Mouse (Mus musculus) retina, adult 2 months (tissue): ENCODE results near the gene Atxn7l1.
A peak's percentile ranks its signal among the peaks of the same experiment; 100 is the strongest.

Experiments used
- DNase-seq: peaks from one replicate; pipeline ENCODE4 v3.0.0-alpha.2; 2012; ENCODE audit warnings: low read depth, low spot score

Atxn7l1 gene

DNA sequence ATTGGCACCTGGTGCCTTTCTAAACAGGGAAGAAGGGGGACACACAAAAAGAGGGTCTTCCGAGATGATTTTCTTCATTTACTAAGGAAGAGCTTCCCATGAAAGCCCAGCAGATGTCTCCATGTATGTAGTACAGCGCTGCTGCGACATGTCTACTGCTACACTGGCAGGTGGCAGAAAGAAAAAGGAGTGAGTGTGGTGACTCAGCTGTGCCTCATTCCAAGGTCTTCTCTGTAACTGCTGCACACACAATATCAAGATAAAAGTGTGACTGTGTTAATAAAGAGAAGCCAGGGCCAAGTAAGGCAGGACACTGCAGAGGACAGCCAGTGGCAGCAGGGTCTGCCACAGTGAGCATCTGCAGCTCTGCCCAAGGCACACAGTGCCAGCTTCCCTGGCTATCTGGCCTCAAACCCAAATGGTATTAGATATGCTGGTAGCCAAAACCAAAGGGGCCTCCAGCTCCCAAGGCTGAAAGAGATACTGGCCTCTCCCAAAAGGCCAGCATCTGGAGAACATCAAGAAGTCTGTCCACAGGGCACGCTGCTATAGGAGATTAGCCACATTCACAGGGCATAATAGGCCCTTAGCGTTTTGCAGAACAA is 212.5 kb downstream of the Atxn7l1 start:
- DNase-seq, result no peak

DNA sequence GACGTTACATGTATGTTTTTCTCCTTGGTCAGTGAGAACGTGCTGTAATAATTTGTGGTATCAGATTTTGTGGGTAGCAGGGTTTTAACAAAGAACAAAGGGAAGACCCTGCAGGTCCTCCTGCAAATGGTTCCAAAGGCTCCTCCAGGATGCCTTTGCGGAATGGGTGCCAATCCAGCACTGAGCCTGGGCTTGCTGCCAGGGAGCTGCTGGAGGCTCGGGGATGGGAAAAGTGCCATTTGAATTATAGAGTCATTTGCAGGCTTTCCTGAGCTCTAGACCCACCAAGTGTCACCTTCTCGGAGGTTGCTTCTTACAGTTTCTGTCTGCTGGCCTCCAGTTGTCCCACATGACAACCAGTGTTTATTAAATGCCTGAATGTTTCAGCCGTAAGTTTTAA is 213.2 kb downstream of the Atxn7l1 start:
- DNase-seq, result no peak

DNA sequence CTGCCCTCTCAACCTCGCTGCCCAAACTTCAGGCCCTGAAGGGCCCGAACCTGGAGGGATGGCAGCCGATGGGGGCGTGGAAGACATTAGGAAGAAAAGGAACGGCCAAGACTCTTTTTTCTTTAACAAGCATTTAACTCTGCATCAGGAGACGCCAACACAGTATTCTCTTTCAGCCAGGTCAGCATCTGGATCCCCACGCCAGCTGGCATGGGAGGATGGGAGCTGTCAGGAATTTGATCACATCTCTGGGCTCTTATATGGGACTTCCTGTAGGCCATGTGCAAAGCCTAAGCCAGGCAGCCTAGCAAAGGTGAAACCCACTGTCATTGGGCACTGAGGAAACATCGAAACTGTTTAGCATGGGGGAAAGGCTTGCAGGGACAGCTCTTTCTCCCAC is 217.0 kb downstream of the Atxn7l1 start:
- no peak for DNase-seq

DNA sequence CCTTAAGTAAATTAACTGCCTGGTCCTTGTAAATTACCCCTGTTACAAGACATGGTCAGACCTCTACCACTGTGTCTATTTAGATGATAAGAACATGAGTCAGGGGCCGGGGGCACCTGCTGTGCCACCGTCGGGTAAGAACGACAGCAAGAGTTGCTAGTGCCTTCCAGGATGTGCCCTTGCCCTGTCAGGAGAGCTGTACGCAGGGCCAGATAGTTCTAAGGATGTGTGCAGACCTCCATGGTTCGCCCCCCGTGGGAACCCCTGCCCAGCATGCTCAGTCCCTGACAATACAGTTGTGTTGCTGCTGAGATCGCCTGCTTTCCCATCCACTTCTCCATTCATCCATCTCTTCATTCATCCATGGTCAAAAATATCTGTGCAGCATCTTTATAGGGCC is 217.6 kb downstream of the Atxn7l1 start:
- DNase-seq, result no peak

DNA sequence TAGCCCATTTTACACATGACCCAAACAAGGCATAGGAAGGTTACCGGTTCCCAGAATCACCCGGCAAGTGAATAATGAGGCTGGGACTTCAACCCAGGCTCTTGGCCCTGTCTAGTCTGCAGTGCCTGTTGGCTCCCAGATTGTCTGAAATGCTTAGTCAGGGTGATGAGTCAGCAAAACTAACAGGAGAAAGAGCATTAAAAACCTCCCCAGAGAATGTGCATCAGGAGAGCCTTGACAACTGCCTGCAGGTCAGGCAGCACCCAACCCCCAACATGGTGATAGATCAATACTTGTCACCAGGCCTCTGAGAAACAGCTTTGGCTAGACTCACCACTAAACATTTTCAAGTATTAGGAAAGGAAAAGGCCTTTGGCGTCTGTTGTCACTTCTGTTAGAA is 222.1 kb downstream of the Atxn7l1 start:
- DNase-seq, result no peak

DNA sequence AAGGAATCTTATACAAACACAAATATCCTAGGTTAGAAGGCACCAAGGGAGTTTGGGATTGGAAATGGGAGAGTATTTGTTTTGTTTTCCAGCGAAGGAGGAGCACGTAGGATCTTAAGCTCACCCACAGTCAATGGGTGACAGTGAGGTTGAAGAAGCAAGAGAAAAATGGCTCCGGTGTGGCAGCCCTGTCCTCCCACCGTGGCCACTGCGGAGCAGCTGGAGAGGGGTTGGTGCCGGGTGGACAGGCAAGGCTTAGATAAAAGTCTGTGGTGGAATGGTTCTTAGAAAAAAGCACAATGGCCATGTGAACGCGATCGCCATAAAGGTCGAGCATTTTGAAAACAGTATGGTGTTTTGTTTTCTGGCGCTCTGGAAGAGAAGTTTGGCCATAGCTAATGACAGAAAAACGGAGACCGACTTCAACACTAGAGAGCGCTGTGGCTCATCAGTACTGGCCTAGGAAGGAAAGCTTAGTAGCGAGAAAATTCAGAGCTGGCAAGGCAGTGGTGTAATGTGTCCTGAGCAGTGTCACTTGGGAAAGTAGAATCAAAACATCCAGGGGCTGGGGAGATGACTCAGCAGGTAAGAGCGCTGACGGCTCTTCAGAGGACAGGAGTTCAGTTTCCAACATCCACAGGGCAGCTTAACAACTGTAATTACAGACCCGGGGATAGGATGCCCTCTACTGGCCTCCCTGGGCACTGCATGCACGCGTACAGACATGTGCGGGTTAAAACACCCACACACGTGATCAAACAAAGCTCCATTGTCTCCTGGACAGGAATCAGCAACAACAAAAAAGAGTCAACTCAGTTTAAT is 232.3 kb downstream of the Atxn7l1 start:
- DNase-seq, result peak; percentile 36

DNA sequence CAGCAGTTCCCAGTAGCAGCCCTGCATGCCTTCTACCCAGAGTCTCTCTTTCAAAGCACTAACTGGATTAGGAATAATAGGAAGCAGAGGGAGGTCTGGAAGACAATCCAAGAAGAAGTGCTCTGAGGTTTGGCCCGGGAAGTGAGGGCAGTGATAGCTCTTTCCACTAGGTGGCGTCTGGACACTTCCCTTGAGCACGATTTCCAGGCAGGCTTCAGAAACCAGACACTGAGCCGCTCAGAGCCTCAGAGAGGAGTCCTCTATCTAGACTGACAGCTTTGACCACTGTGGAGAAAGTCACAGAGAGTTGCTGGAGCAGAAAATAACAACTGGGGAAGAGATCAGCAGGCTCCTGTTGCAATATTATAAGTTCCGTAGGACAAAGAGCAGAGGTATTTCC is 241.3 kb downstream of the Atxn7l1 start:
- peak; percentile 45 for DNase-seq

DNA sequence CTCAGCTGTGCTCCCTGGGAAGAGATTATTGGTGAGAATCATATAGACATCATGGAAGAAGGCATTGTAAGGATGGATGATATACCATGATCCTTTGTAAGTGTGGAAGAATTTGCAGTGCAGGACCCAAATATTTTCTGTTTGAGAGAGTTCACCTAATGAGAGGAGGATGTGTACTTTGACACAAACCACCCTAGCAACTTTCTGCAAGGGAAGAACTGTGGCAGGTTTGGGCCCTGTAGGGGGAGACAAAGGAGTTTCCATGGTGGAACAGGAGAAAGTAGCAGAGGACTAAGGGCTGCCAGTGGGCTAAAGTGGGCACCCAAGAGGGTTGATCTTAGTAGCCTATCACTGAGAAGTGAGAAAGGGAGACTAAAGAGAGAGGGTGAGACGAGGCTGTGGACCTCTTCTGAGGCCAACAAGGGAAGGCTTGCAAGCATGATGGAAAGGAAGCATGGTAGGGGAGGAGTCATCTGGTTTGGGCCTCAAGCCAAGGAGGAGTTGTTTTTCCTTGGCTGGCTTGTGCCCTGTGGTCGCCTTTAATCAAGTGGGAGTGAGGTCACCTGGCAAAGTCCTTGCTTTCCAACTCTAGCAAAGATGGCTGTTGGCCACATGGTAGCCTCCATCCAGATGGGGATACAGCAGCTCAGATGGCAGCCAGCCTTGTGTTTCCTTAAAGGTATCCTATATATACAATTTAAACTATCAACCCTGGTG is 243.5 kb downstream of the Atxn7l1 start:
- DNase-seq, result no peak

DNA sequence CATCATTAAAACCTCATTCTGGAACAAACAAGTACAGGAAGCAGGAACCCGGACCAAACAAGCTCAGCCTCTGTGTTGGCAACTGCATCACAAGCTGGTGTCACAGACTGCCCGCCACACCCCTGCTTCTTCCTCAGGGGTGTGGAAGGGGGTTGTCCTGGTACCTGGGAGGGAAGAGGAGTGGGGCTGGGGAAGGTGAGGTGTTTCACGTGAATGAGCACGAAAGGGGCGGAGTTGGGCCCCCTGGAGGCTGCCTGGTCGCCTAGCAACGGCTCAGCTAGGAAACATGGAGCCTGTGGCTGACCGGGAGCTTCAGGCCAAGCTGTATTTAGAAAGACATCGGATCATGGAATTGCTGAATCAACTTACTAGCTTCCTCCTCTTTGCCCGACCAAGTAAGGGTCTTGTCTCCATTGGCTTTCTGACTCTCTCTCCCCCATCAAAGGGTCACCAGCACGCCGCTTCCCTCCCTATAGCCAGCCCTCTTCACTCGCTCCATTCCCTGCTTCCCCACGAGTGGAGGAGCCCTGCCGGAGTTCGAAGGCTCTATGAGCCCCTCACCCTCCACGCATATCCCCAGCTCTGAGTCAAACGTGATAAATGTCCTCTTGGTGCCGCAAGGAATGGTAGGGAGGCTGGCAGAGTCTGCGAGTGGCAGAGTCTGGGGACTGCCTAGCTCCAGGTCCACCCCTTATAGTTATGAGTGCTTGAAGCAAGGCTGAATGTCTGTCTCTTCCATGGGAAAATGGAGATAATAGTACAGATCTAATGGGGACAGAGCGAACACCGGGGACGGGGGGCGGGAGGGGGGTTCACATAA is 247.5 kb downstream of the Atxn7l1 start, which contains the start of gene Efcab10:
TSS of gene Efcab10 (plus strand) at position 51 of the 820 bp plus-strand sequence.
- no peak for DNase-seq

DNA sequence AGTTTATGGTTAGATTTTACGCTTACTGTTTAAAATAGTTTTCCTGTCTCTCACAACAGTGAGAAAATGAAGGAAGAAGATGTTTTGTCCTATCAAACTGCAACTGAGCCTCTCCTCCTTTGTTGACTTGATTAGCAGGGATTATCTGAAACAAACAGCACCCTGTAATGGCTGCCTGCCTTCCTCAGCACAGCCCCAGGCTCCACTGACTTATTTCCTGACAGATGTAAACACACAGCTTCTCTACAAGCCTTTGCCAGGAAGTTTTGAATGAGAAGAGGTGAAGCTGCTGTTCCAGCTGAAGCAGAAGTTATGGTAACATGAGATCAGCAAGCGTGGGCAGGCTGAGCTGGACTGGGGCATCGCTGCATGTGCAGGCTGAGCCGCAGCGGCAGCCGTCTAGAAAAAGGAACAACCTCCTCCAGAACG is 255.8 kb downstream of the Atxn7l1 start:
- DNase-seq, result no peak

DNA sequence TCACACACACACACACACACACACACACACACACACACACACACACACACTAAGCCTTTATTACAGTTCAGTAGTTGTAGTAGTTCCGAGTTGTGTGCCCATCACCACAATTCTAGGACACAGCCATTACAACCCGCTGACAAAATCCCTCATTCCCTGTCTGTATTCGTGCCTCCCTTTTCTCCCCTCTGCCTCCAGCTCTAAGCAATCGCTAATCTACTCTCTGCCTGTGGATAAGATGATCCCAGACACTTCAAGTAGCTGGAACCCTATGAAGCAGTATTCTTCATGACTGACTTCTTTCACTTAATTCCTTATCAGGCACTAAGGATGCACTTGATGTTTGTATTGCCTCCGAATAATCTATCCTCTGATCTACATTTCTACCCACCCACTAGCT is 257.5 kb downstream of the Atxn7l1 start:
- DNase-seq, result no peak

DNA sequence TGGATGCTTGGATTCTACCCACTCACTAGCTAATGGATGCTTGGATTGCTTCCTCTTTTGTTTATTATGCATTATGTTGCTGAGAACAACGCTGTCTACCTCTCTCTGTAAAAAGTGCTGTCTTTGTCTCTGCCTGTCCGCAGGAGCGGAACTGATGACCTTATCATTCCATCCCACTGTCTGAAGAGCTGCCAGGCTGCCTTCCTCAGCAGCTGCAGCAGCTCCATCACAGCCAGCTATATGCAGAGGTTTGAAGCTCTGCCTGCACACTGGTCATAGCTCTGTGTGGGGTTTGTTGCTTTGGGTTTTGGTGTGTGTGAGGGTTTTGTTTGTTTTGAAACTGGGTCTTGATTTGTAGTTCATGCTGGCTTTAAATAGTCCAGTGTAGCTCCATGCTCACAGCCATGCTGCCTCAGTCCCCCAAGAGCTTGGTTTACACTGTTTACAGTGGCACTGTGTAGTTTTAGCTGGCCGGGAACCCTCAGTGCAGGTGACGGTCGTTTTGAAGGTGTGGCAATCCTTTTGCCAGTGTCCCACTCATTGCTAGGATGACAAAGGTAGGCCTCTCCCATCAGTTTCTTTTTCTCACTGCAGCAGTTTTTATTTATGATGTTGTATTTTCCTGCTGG is 258.0 kb downstream of the Atxn7l1 start:
- DNase-seq, result no peak

DNA sequence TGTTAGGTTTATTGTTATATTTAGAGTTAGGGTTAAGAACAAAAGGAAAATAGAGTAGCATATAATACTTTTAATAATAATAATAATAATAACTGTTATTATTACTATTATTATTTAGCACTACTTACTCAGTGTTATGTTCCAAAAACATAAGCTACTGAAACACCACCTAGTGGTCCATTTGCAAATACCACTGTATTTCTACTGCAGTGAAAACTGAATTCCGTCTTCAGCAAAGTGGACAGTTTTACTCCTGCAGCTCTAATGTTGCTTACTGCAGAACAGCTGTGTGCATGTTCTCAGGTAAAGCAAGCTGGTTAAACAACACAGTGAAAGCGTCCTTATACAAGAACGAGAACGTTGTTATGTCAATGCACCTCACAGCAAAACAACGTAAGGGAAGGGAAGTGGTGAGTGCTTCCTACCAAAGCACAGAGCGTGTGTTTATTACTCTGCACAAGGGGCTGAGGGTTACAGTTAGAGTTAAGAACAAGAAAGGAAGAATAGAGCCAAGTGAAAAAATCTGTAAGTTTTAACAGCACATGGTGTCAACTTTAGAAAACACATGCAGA is 264.2 kb downstream of the Atxn7l1 start:
- DNase-seq, result no peak
